Mouse (Mus musculus) intestine, embryonic 14.5 days (tissue): ENCODE results near the gene Gimap8. TPM values are rescaled to one million over a fixed set of nuclear protein-coding genes. Genes with fewer than 3 reads are reported as not detected.
A peak's percentile ranks its signal among the peaks of the same experiment; 100 is the strongest.
"Not testable (repeated sequence)": the region's sequence is repeated elsewhere in the genome, so short reads cannot be mapped to it uniquely, and the experiment has no call there.

Experiments used
- ATAC-seq: fragments of 200-750 bp; cut with Nextera tagmentation; replicated peaks from 2 replicates; pipeline ENCODE4 v1.8.0; 2017; ENCODE audit warnings: low read depth, moderate number of reproducible peaks, moderate TSS enrichment, moderate library complexity; ENCODE audit not compliant: low FRiP score, low TSS enrichment
- DNase-seq: peaks from one replicate; pipeline ENCODE4 v3.0.0-alpha.2; 2018; ENCODE audit warnings: low spot score
- H3K27ac ChIP-seq: fragments of 300-500 bp; sonication (generic); 2 replicates; pipeline ENCODE4 v1.5.1; 2014; ENCODE audit warnings: low read depth, mild to moderate bottlenecking, control low read depth
- H3K27me3 ChIP-seq: fragments of 300-500 bp; sonication (generic); replicated peaks from 2 replicates; pipeline ENCODE4 v1.6.1; 2014; ENCODE audit warnings: low read length, control low read depth; ENCODE audit not compliant: control insufficient read depth, insufficient read depth
- H3K36me3 ChIP-seq: fragments of 300-500 bp; sonication (generic); 2 replicates; pipeline ENCODE4 v1.6.1; 2014; ENCODE audit warnings: low read length, control low read depth; ENCODE audit not compliant: control insufficient read depth, insufficient read depth
- H3K4me1 ChIP-seq: fragments of 300-500 bp; sonication (generic); replicated peaks from 2 replicates; pipeline ENCODE4 v1.6.1; 2014; ENCODE audit warnings: low read length, control low read depth, mixed read lengths; ENCODE audit not compliant: control insufficient read depth, insufficient read depth
- H3K4me2 ChIP-seq: fragments of 300-500 bp; sonication (generic); 2 replicates; pipeline ENCODE4 v1.6.1; 2014; ENCODE audit warnings: low read length
- H3K4me3 ChIP-seq: fragments of 300-500 bp; sonication (generic); 2 replicates; pipeline ENCODE4 v1.5.1; 2014; ENCODE audit warnings: low read depth, low read length, control low read depth, mixed read lengths
- H3K9ac ChIP-seq: fragments of 300-500 bp; sonication (generic); 2 replicates; pipeline ENCODE4 v1.6.1; 2014; ENCODE audit warnings: mild to moderate bottlenecking, low read length
- H3K9me3 ChIP-seq: fragments of 300-500 bp; sonication (generic); 2 replicates; pipeline ENCODE4 v1.6.1; 2016; ENCODE audit warnings: low read length, control low read depth; ENCODE audit not compliant: control insufficient read depth
- WGBS: fragments of 180-500 bp; shearing (Covaris S2); extraction: QIAGEN DNeasy Blood & Tissue Kit; methylation state at CpG from one replicate; pipeline ENCODE4 v1.1.7; 2014; 5-methylcytosine and 5-hydroxymethylcytosine counted together
- polyA plus RNA-seq: library from polyadenylated mRNA; unstranded; fragments of >200 nt; fragmentation: Nextera tagmentation; extraction: Ambion mirVana; gene quantifications from 2 replicates; pipeline ENCODE4 v1.2.1, GENCODE M21; 2014

Gimap8 gene
- polyA plus RNA-seq, 1 experiment from 2014 or later = 0.77 TPM

DNA sequence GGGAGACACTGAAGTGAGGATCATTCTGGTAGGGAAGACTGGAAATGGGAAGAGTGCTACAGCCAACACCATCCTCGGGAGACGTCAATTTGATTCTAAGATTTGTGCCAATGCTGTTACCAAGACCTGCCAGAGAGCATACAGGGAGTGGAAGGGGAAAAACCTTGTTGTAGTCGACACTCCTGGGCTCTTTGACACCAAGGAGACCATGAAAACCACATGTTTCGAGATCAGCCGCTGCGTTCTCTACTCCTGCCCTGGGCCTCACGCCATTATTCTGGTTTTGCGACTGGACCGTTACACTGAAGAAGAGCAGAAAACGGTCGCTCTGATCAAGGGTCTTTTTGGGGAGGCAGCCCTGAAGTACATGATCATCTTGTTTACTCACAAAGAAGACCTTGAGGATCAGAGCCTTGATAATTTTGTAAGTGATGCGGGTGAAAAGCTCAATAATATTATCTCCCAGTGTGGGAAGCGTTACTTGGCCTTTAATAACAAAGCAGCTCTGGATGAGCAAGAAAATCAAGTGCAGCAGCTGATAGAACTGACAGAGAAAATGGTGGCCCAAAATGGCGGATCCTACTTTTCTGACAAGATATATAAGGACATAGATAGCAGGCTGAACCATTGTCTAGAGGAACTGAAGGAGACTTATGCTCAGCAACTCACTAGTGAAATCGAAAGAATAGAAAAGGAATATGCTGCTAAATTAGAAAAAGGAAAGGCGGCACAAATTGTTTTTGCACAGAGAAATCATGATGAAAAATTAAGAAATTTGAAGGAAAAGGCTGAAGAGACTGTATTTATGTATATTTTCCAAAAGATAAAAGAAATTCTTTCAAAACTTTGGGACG lies 30.7 kb downstream of the Gimap8 start:
- Histone ChIP-seq H3K4me3 (no peak overlapping the region), H3K4me2 (no peak overlapping the region), H3K27me3 (no peaks in the 10 kb centered on the region), H3K9ac (no peak overlapping the region), H3K27ac (no peak overlapping the region), H3K36me3 (peaks cover 5% of the 10 kb centered on the region; the same call in 1 of the 2 replicates), H3K4me1 (peaks cover 10% of the 10 kb centered on the region; the same call in 1 of the 2 replicates), H3K9me3 (no peaks in the 10 kb centered on the region)
- ATAC-seq (no peak), DNase-seq (no peak)
- 95% methylated on average over 17 of the region's 17 CpGs for WGBS

- H3K27me3 ChIP-seq = no peaks in the 10 kb centered on the region
- H3K9me3 ChIP-seq = no peaks in the 10 kb centered on the region
- no peak overlapping the region for H3K9ac ChIP-seq
- no peak overlapping the region for H3K27ac ChIP-seq
- no peak overlapping the region for H3K4me3 ChIP-seq
- H3K4me2 ChIP-seq = no peak overlapping the region
- 68% methylated on average over 4 of the region's 4 CpGs for WGBS
- ATAC-seq (no peak), DNase-seq (no peak)
- peaks cover 10% of the 10 kb centered on the region; the same call in 1 of the 2 replicates for H3K4me1 ChIP-seq
- peaks cover 5% of the 10 kb centered on the region; the same call in 1 of the 2 replicates for H3K36me3 ChIP-seq
Observed at GRCm38 (mm10) chr6:48678391-48678790, 31.4 kb downstream of the Gimap8 start.

GRCm38 (mm10) chr6:48679701-48680100 lies 32.7 kb downstream of the Gimap8 start:
- Histone ChIP-seq H3K4me3 (no peak overlapping the region), H3K4me2 (no peak overlapping the region), H3K4me1 (peaks cover 10% of the 10 kb centered on the region; the same call in 1 of the 2 replicates), H3K9me3 (no peaks in the 10 kb centered on the region), H3K27ac (no peak overlapping the region), H3K9ac (no peak overlapping the region), H3K27me3 (no peaks in the 10 kb centered on the region), H3K36me3 (peaks cover 5% of the 10 kb centered on the region; the same call in 1 of the 2 replicates)
- 75% methylated on average over 6 of the region's 6 CpGs for WGBS
- DNase-seq = no peak
- ATAC-seq = no peak

- no peak overlapping the region for H3K27ac ChIP-seq
- H3K4me3 ChIP-seq = no peak overlapping the region
- H3K36me3 ChIP-seq = peaks cover 5% of the 10 kb centered on the region; the same call in 1 of the 2 replicates
- H3K9me3 ChIP-seq = no peaks in the 10 kb centered on the region
- no peak for DNase-seq
- no peaks in the 10 kb centered on the region for H3K27me3 ChIP-seq
- WGBS = 82% methylated on average over 5 of the region's 5 CpGs
- H3K9ac ChIP-seq = no peak overlapping the region
- no peak overlapping the region for H3K4me2 ChIP-seq
- H3K4me1 ChIP-seq = peaks cover 10% of the 10 kb centered on the region; the same call in 1 of the 2 replicates
- ATAC-seq = no peak
Observed at GRCm38 (mm10) chr6:48680421-48680820, 33.4 kb downstream of the Gimap8 start.

GRCm38 (mm10) chr6:48681472-48682090 lies 34.5 kb downstream of the Gimap8 start:
- H3K9me3 ChIP-seq = no peaks in the 10 kb centered on the region
- H3K4me2 ChIP-seq = no peak overlapping the region
- H3K9ac ChIP-seq = no peak overlapping the region
- peaks cover 5% of the 10 kb centered on the region; the same call in 1 of the 2 replicates for H3K36me3 ChIP-seq
- no peak overlapping the region for H3K27ac ChIP-seq
- no peak for DNase-seq
- ATAC-seq = no peak
- WGBS = 69% methylated on average over 3 of the region's 3 CpGs
- H3K4me3 ChIP-seq = no peak overlapping the region
- H3K27me3 ChIP-seq = no peaks in the 10 kb centered on the region
- peaks cover 7% of the 10 kb centered on the region; the same call in 1 of the 2 replicates for H3K4me1 ChIP-seq

GRCm38 (mm10) chr6:48682271-48682670 lies 35.2 kb downstream of the Gimap8 start:
- no peak for DNase-seq
- Histone ChIP-seq H3K4me1 (peaks cover under 1% of the 10 kb centered on the region; the same call in 1 of the 2 replicates), H3K4me3 (no peak overlapping the region), H3K4me2 (no peak overlapping the region), H3K9ac (no peak overlapping the region), H3K27me3 (no peaks in the 10 kb centered on the region), H3K36me3 (peaks cover 5% of the 10 kb centered on the region; the same call in 1 of the 2 replicates), H3K9me3 (no peaks in the 10 kb centered on the region), H3K27ac (no peak overlapping the region)
- no peak for ATAC-seq
- WGBS = 78% methylated on average over 4 of the region's 4 CpGs

GRCm38 (mm10) chr6:48683263-48683821 lies 36.3 kb downstream of the Gimap8 start:
- DNase-seq, H3K4me3 ChIP-seq, H3K4me2 ChIP-seq, H3K4me1 ChIP-seq, H3K27ac ChIP-seq, H3K9ac ChIP-seq, H3K27me3 ChIP-seq, H3K9me3 ChIP-seq, H3K36me3 ChIP-seq, ATAC-seq: not testable (repeated sequence)
- 91% methylated on average over 3 of the region's 4 CpGs for WGBS

DNA sequence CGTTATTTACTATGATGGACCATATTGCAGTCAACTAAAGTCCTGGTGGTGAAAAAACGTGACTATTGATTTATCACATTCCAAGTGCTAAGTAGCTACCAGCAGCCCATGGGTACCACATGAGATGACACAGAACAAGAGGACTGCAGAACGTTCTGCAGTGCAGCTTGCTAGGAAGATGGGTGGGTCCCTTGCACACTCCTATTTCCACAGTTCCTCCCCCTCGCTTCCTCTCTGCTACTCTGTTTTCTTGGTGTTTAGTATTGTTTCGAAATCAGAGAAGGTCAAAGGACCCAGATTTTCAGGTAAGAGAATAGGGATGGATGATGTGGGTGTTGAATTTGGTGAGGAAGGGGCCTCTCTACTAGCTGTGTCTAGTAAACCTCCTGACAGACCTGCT lies 37.3 kb downstream of the Gimap8 start, which contains the start of gene Gimap4:
Gene Gimap4, plus strand, starts transcription at position 231 of the 400 bp plus-strand sequence.
- Histone ChIP-seq H3K9me3 (no peaks in the 10 kb centered on the region), H3K4me1 (no peaks in the 10 kb centered on the region), H3K27ac (no peak within 1 kb of the TSS), H3K4me2 (no peak within 1 kb of the TSS), H3K4me3 (no peak within 1 kb of the TSS), H3K27me3 (no peaks in the 10 kb centered on the region), H3K36me3 (no peaks in the 10 kb centered on the region), H3K9ac (no peak within 1 kb of the TSS)
- ATAC-seq (no peak), DNase-seq (peak; percentile 21)
- 63% methylated on average over 5 of the region's 5 CpGs for WGBS
